Mouse (Mus musculus): Measurements from ENCODE around the gene Ang5.
"Not testable (repeated sequence)": the region's sequence is repeated elsewhere in the genome, so short reads cannot be mapped to it uniquely, and the experiment has no call there.

The Ang5 gene

GRCm38 (mm10) chr14:43956769-43957168 is at the start of gene Ang5:
TSS of gene Ang5 (plus strand) at chr14:43957069.
- DNase-seq, result not testable (repeated sequence)

- DNase-seq, result not testable (repeated sequence)
Measured at GRCm38 (mm10) chr14:43918214-43918613, 38.7 kb upstream of the Ang5 start.

- not testable (repeated sequence) for DNase-seq
Measured at GRCm38 (mm10) chr14:43923459-43923858, 33.4 kb upstream of the Ang5 start, which contains the start of gene Ear10. TSS of gene Ear10 (minus strand) at chr14:43923559.

GRCm38 (mm10) chr14:43924688-43925403 is 32.0 kb upstream of the Ang5 start, which contains the start of gene Gm8113:
TSS of gene Gm8113 (plus strand) at chr14:43925390.
- peak; percentile 17 for DNase-seq

GRCm38 (mm10) chr14:43925404-43925950 is 31.4 kb upstream of the Ang5 start:
- DNase-seq, result not testable (repeated sequence)

- peak; percentile 2 for DNase-seq
Measured at GRCm38 (mm10) chr14:43932991-43933390, 23.9 kb upstream of the Ang5 start.

- not testable (repeated sequence) for DNase-seq
Measured at GRCm38 (mm10) chr14:43933399-43933798, 23.5 kb upstream of the Ang5 start.

GRCm38 (mm10) chr14:43953382-43953781 is 3.5 kb upstream of the Ang5 start:
- not testable (repeated sequence) for DNase-seq

GRCm38 (mm10) chr14:43955074-43955473 is 1.8 kb upstream of the Ang5 start:
- not testable (repeated sequence) for DNase-seq

GRCm38 (mm10) chr14:43983454-43983853 is 26.6 kb downstream of the Ang5 start:
- no peak for DNase-seq

- peak; percentile 3 for DNase-seq
Measured at GRCm38 (mm10) chr14:43983897-43984296, 27.0 kb downstream of the Ang5 start.

GRCm38 (mm10) chr14:43986147-43986546 is 29.3 kb downstream of the Ang5 start:
- no peak for DNase-seq

GRCm38 (mm10) chr14:43987404-43987803 is 30.5 kb downstream of the Ang5 start:
- DNase-seq, result peak; percentile 30

- not testable (repeated sequence) for DNase-seq
Measured at GRCm38 (mm10) chr14:43998455-43999000, 41.7 kb downstream of the Ang5 start.

- no peak for DNase-seq
Measured at GRCm38 (mm10) chr14:44001600-44001999, 44.7 kb downstream of the Ang5 start.

- no peak for DNase-seq
Measured at GRCm38 (mm10) chr14:44002169-44002568, 45.3 kb downstream of the Ang5 start, which contains the start of gene Ang6. TSS of gene Ang6 (minus strand) at chr14:44002269.

GRCm38 (mm10) chr14:44008021-44008420 is 51.2 kb downstream of the Ang5 start:
- not testable (repeated sequence) for DNase-seq

- not testable (repeated sequence) for DNase-seq
Measured at GRCm38 (mm10) chr14:44009686-44010085, 52.8 kb downstream of the Ang5 start.

Measured in cerebellum, adult 8-10 months (tissue).